Mouse (Mus musculus) megakaryocyte, embryonic 14.5 days (primary cell): ENCODE measurements at regions not wholly inside any gene's neighbourhood (a gene's known extent, or its start where the extent isn't known, plus 50 kb on each side); places are given as distances from the start of the nearest gene placed in this dataset.

ENCODE experiments used
- H3K27me3 ChIP-seq: replicated peaks from 2 replicates; pipeline ENCODE3; 2012; ENCODE audit warnings: inconsistent platforms
- H3K36me3 ChIP-seq: replicated peaks from 2 replicates; pipeline ENCODE3; 2012; ENCODE audit warnings: low read length, inconsistent platforms, mixed read lengths
- H3K4me1 ChIP-seq: 2 replicates; pipeline ENCODE4 v1.6.1; 2012; ENCODE audit warnings: inconsistent platforms
- H3K4me3 ChIP-seq: replicated peaks from 2 replicates; pipeline ENCODE3; 2012; ENCODE audit warnings: moderate library complexity, mild to moderate bottlenecking, inconsistent platforms
- H3K9me3 ChIP-seq: 2 replicates; pipeline ENCODE4 v1.6.1; 2012; ENCODE audit warnings: inconsistent platforms
- FLI1 ChIP-seq: IDR thresholded peaks from 2 replicates; pipeline ENCODE4 v1.6.1; 2012; ENCODE audit warnings: low read length, inconsistent platforms, mixed read lengths
- GATA1 ChIP-seq: IDR thresholded peaks from 3 replicates; pipeline ENCODE4 v1.6.1; 2012; ENCODE audit warnings: mixed read lengths, low read length, inconsistent platforms, borderline replicate concordance

DNA sequence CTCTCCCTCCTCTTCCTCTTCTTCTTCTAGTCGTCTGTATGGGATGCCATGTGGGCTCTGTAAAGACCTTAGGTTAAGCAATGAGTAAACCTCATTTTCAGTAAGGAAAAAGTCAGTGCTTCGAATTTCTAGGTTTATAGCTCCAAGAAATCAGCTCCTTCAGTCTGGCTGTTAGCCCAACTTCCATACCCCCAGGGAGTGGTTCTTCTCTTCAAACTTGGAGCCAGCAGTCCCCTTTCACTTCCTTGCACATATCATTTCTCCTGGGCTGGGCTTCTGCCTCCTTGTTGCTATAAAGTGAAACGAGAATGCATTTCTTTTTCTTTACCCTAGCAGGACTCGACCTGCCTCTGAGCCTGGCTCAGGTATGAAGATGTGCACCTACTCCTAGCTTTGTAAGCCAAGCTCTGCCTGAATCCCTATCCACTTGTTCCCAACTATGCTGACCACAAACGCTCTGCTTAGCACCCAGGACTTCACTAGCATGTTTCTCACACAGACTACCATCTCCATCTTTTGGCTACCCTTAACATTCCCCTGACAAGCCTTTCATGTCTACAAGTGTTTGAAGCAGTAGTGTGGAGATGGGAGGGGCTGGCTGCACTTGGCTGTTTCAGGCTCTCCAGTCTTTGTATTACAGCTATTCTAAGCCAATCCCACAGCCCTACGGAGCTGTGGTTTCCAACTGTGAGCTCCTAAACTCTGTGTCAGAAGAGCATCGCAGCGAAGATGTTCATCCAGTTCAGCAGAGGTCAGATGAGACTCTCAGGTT lies 243.8 kb upstream of the Tprg start:
- Histone ChIP-seq H3K4me3 (no peak overlapping the region), H3K36me3 (no peaks in the 10 kb centered on the region), H3K4me1 (peaks cover 43% of the 10 kb centered on the region), H3K9me3 (no peaks in the 10 kb centered on the region), H3K27me3 (no peaks in the 10 kb centered on the region)
- no peak for TF ChIP-seq FLI1
- TF ChIP-seq GATA1 = no peak

DNA sequence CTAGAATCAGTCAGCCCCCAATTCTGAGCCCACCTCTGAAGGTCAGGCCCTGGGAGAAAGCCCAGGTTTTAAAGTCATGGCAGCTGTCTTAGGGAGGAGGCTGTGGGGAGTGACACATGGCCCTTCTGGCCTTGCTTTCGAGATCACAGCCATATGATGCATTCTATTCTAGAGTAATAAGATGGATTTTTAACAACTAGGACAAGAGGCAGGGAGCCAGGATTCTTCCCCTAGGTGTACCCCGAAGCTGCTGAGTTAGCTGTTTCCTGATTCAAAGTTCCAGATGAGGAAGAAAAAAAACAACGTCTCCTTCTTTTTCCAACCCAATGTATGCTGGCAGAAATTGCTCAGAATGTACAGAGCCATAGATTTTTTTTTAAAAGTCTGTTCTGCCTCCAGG lies 242.0 kb upstream of the Tprg start:
- Histone ChIP-seq H3K9me3 (no peaks in the 10 kb centered on the region), H3K4me3 (no peak overlapping the region), H3K27me3 (no peaks in the 10 kb centered on the region), H3K36me3 (no peaks in the 10 kb centered on the region), H3K4me1 (peaks cover 54% of the 10 kb centered on the region)
- TF ChIP-seq GATA1 (no peak), FLI1 (no peak)

DNA sequence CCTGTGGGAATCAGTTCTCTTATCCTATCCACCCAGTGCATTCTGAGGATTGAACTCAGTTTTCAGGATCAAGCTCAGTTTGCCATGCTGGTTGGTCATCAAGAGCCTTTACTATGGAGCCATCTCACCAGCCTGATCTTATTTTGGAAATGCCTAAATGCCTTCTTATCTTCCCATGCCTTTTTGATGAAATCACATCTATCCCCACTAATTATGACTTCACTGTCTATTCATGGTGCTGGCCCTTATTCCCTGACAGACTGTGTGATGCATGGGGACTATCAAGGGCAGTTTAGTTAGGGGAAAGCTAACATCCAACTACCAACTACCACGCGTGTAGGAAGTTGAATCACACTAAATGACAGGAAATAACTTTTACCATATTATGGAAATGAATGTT lies 238.9 kb upstream of the Tprg start:
- Histone ChIP-seq H3K27me3 (no peaks in the 10 kb centered on the region), H3K4me3 (no peak overlapping the region), H3K9me3 (no peaks in the 10 kb centered on the region), H3K4me1 (peaks cover 65% of the 10 kb centered on the region), H3K36me3 (no peaks in the 10 kb centered on the region)
- no peak for TF ChIP-seq GATA1
- TF ChIP-seq FLI1 = no peak

DNA sequence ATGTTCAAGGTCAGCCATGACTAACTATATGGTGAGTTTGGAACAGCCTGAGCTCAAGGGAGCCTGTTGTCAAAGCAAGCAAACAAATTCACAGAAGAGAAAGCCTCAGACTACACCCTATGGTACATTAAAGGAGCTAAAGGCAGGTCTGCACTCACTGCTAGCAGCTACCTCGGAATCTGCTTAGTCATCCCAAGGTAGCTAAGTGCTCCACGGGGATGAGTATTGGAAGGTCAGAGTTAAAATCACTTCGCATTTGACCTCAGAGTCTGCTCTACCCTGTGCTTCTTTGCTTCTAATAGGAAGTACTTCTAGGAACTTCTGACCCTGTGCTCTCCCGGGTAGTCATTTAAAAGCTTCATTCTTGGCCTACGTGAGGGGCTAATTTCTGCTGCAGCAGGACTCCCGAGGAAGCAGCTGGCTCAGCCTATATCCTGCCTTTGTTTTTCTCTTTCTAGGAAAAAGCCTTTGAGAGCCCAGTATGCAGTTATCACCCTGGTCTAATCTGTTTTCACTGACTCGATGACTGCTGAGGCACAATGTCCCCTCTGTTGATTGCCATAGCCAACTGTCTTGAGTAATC lies 236.6 kb upstream of the Tprg start:
- no peak overlapping the region for H3K4me3 ChIP-seq
- no peaks in the 10 kb centered on the region for H3K9me3 ChIP-seq
- TF ChIP-seq GATA1 (no peak), FLI1 (no peak)
- H3K4me1 ChIP-seq = peaks cover 72% of the 10 kb centered on the region
- no peaks in the 10 kb centered on the region for H3K27me3 ChIP-seq
- no peaks in the 10 kb centered on the region for H3K36me3 ChIP-seq

DNA sequence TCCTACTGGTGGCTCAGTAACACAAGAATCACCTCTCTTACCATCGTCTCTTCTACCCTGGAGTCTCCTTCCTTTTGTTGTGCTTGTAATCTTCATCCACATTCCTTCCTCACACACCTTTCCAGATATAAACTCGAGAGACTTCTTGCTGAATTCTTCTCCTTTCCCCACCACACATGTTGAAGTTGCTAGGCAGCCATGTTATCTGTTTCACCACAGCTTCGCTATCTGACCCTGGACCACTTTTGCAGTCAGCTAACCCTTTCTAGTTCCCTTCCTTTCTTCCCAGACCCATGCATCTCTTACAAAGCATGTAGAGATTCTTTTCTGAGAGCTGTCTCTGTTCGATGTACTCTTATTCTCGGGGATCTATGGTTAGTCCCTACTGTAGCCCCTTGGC lies 235.6 kb upstream of the Tprg start:
- H3K27me3 ChIP-seq = no peaks in the 10 kb centered on the region
- peaks cover 83% of the 10 kb centered on the region for H3K4me1 ChIP-seq
- no peaks in the 10 kb centered on the region for H3K36me3 ChIP-seq
- no peaks in the 10 kb centered on the region for H3K9me3 ChIP-seq
- no peak for TF ChIP-seq FLI1
- TF ChIP-seq GATA1 = no peak
- H3K4me3 ChIP-seq = no peak overlapping the region

DNA sequence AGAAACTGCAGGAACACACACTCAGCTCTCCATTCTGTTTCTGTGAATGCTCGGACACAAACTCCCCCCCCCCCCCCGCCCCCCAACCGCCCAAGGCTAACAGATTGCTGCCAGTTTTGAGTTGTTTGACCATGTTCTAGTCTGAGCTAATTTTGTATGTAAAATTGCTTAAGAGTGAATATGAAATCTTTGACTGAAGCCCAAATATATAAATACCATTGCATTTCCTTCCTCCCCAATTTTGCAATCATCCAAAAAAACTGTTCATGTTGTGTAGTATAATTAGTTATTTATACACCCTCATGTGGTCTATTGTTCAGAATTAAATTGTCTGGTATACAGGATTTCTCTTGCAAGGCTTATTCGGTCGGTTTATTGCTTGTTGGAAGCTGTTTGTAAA lies 234.2 kb upstream of the Tprg start:
- Histone ChIP-seq H3K36me3 (no peaks in the 10 kb centered on the region), H3K4me3 (peak overlapping the region; percentile 79), H3K27me3 (no peaks in the 10 kb centered on the region), H3K9me3 (no peaks in the 10 kb centered on the region), H3K4me1 (peaks cover 92% of the 10 kb centered on the region)
- TF ChIP-seq FLI1 = no peak
- TF ChIP-seq GATA1 = no peak

DNA sequence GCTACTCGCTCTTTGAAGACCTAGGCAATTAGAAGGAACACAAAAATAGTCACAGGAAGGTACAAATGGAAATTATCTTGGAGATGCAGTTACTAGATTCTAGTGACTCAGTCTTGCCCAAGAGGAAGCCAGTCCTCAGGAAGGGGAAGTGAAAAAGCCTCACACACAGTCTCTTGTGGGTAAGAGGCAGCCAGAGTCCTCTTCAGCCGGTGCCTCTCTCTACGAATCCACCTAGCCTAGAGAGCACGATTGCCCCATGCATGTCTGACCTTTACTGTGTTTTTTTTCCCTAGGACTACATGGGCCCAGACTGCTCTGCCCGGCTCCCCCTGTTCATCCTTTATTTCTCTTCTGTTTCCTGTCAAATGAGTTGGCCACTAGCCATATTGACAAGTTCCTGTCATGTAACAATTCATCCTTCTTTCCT lies 233.7 kb upstream of the Tprg start:
- no peaks in the 10 kb centered on the region for H3K9me3 ChIP-seq
- TF ChIP-seq FLI1 (no peak), GATA1 (no peak; the same call in 2 of the 3 replicates)
- H3K27me3 ChIP-seq = no peaks in the 10 kb centered on the region
- H3K4me1 ChIP-seq = peaks cover 92% of the 10 kb centered on the region
- H3K36me3 ChIP-seq = no peaks in the 10 kb centered on the region
- peak overlapping the region; percentile 38 for H3K4me3 ChIP-seq

DNA sequence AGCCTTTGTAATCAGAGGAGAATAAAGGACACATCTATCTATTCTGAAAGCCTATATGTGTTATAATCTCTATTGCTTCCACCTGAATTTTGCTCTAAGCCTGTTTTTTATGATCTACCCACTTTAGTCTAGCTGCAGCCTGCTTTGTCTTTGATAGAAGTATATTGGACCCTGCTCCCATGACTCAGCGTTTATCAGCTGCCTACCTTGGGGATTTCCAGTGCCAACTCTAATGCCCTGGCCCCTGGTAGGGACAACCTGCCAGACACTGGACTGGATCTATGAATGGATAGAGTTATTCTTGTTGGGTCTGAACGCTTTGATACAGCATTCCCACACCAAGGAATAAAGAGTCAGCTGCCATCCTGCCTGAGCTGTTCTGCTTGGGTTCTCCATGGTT lies 232.3 kb upstream of the Tprg start:
- H3K27me3 ChIP-seq = no peaks in the 10 kb centered on the region
- no peak overlapping the region for H3K4me3 ChIP-seq
- no peaks in the 10 kb centered on the region for H3K9me3 ChIP-seq
- H3K4me1 ChIP-seq = peaks cover 97% of the 10 kb centered on the region
- H3K36me3 ChIP-seq = no peaks in the 10 kb centered on the region
- no peak for TF ChIP-seq FLI1
- TF ChIP-seq GATA1 = no peak

DNA sequence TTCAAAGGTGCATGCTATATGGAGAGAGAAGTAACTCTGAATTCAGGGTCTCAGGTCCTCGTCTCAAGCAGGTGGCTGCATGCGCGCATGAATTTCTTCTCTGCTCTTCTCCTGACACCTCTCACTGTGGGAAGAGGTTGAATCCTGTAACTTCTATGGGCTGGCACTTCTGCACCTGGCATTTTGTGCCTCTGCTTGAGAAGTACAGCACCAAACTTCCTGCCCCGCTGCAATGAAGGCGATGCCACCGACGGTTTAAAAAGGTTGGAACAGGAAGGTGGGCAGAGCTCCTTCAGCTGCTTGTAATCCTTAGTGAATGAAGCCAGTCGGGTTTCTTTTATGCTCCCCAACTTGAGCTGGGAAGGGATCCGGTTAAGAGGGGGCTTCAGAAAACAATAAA lies 231.2 kb upstream of the Tprg start:
- Histone ChIP-seq H3K4me3 (no peak overlapping the region), H3K9me3 (no peaks in the 10 kb centered on the region), H3K4me1 (peaks cover 97% of the 10 kb centered on the region), H3K27me3 (no peaks in the 10 kb centered on the region), H3K36me3 (no peaks in the 10 kb centered on the region)
- TF ChIP-seq FLI1 = no peak
- TF ChIP-seq GATA1 = no peak

DNA sequence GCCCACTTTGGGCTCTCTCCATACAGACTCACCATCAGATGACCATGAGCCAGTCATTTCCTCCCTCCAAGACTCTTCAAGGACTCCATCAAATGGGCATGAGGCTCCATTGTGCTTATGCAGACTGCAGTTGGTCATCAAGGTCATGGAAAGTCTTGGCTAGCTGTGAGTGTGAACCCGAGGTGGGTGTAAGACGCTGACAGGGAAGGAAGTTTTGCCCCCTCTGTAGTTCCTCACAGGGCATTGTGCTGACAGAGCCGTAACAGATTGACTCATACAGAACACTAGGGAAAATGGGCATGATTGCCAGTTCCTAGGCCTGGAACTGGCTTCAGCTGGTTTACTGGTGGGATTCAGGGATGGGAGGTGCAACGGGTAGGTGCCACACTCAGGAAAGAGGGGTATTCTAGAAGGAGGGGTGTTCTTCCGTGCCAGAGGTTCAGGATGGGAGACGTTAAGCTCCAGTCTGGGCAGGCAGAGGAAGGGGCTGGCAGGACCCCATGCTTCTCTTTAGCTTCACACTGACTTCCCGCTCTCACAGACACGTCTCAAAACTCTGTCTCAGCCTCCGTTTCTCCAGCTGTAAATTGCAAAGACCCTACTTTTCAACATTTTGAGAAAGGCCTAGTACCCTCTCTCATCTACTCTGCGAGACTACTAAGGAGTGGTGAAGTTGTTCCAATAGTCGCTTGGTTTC lies 228.4 kb upstream of the Tprg start:
- Histone ChIP-seq H3K4me3 (peak overlapping the region; percentile 91), H3K9me3 (no peaks in the 10 kb centered on the region), H3K4me1 (peaks cover 97% of the 10 kb centered on the region), H3K27me3 (no peaks in the 10 kb centered on the region), H3K36me3 (no peaks in the 10 kb centered on the region)
- TF ChIP-seq FLI1 (no peak), GATA1 (no peak)
